Mouse (Mus musculus) midbrain, postnatal 0 days (tissue): ENCODE measurements at regions not wholly inside any gene's neighbourhood (a gene's known extent, or its start where the extent isn't known, plus 50 kb on each side); places are given as distances from the start of the nearest gene placed in this dataset.

Source experiments
- ATAC-seq: fragments of 200-750 bp; cut with Nextera tagmentation; 2 replicates; pipeline ENCODE4 v1.8.0; 2017; ENCODE audit warnings: moderate number of reproducible peaks, mild to moderate bottlenecking, moderate TSS enrichment, moderate library complexity; ENCODE audit not compliant: low FRiP score
- DNase-seq: peaks from one replicate; pipeline ENCODE4 v3.0.0-alpha.2; 2015; ENCODE audit warnings: low spot score
- H3K27ac ChIP-seq: fragments of 300-500 bp; sonication (generic); 2 replicates; pipeline ENCODE4 v1.5.1; 2014; ENCODE audit warnings: low read depth, mild to moderate bottlenecking, low read length, mixed read lengths
- H3K27me3 ChIP-seq: fragments of 300-500 bp; sonication (generic); 2 replicates; pipeline ENCODE4 v1.6.1; 2014; ENCODE audit warnings: low read length, control low read depth, mixed read lengths; ENCODE audit not compliant: insufficient read depth
- H3K36me3 ChIP-seq: fragments of 300-500 bp; sonication (generic); 2 replicates; pipeline ENCODE4 v1.6.1; 2014; ENCODE audit warnings: low read length, control low read depth, mixed read lengths; ENCODE audit not compliant: insufficient read depth
- H3K4me1 ChIP-seq: fragments of 300-500 bp; sonication (generic); 2 replicates; pipeline ENCODE4 v1.6.1; 2014; ENCODE audit warnings: mild to moderate bottlenecking, control low read depth, antibody characterized with exemption, low read length, mixed read lengths; ENCODE audit not compliant: insufficient read depth
- H3K4me2 ChIP-seq: fragments of 300-500 bp; sonication (generic); 2 replicates; pipeline ENCODE4 v1.6.1; 2014; ENCODE audit warnings: low read depth, mild to moderate bottlenecking, low read length, mixed read lengths; ENCODE audit not compliant: poor library complexity, severe bottlenecking
- H3K4me3 ChIP-seq: fragments of 300-500 bp; sonication (generic); 2 replicates; pipeline ENCODE4 v1.5.1; 2014; ENCODE audit warnings: low read depth, mild to moderate bottlenecking, low read length, moderate library complexity
- H3K9ac ChIP-seq: fragments of 300-500 bp; sonication (generic); replicated peaks from 2 replicates; pipeline ENCODE4 v1.6.1; 2014; ENCODE audit warnings: mild to moderate bottlenecking, low read length, moderate library complexity, mixed read lengths; ENCODE audit not compliant: poor library complexity, severe bottlenecking
- H3K9me3 ChIP-seq: fragments of 300-500 bp; sonication (generic); 2 replicates; pipeline ENCODE4 v1.6.1; 2016; ENCODE audit warnings: low read length, control low read depth
- CTCF ChIP-seq: IDR thresholded peaks from 2 replicates; pipeline ENCODE4 v1.5.1; 2016; ENCODE audit warnings: antibody characterized with exemption, mild to moderate bottlenecking
- WGBS: fragments of 180-500 bp; shearing (Covaris S2); extraction: QIAGEN DNeasy Blood & Tissue Kit; methylation state at CpG from one replicate; pipeline ENCODE4 v1.1.7; 2014; 5-methylcytosine and 5-hydroxymethylcytosine counted together

- TF ChIP-seq CTCF, result no peak
- no peaks in the 10 kb centered on the region for H3K9me3 ChIP-seq
- 76% methylated on average over 3 of the region's 3 CpGs for WGBS
- H3K4me1 ChIP-seq, result no peaks in the 10 kb centered on the region
- no peak overlapping the region for H3K27ac ChIP-seq
- no peaks in the 10 kb centered on the region for H3K27me3 ChIP-seq
- ATAC-seq (no peak), DNase-seq (no peak)
- no peak overlapping the region for H3K4me2 ChIP-seq
- no peak overlapping the region for H3K4me3 ChIP-seq
- H3K36me3 ChIP-seq, result no peaks in the 10 kb centered on the region
- H3K9ac ChIP-seq, result no peak overlapping the region
These were observed 333.0 kb downstream of the Mtx2 start for GRCm38 (mm10) chr2:75158581-75158980.

DNA sequence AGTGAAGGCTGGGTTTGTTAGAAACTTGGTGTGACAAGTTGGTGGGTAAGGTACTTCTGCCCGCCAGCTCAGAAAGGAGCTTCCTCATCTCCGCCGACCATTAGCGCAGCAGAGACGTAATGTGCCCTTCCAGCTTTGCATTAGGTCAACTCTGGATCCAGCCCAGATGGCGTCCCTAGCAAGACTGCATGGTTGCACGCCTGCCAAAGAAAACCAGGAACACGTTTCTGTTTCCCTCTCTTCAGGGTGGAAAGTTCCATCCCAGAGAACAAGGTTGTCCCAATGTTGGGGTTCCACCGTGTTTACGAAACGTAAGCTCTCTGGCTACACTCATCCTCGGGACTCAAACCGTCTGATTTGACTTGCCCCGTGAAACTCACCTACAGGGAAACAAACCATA lies 335.5 kb downstream of the Mtx2 start:
- Histone ChIP-seq H3K4me3 (no peak overlapping the region), H3K9ac (no peak overlapping the region), H3K27me3 (no peaks in the 10 kb centered on the region), H3K4me1 (no peaks in the 10 kb centered on the region), H3K4me2 (no peak overlapping the region), H3K9me3 (no peaks in the 10 kb centered on the region), H3K27ac (no peak overlapping the region), H3K36me3 (no peaks in the 10 kb centered on the region)
- no peak for ATAC-seq
- no peak for TF ChIP-seq CTCF
- no peak for DNase-seq
- WGBS, result 94% methylated on average over 14 of the region's 14 CpGs

- Histone ChIP-seq H3K4me3 (no peak overlapping the region), H3K9me3 (no peaks in the 10 kb centered on the region), H3K36me3 (no peaks in the 10 kb centered on the region), H3K4me2 (no peak overlapping the region), H3K27ac (no peak overlapping the region), H3K27me3 (no peaks in the 10 kb centered on the region), H3K9ac (no peak overlapping the region), H3K4me1 (no peaks in the 10 kb centered on the region)
- DNase-seq (no peak), ATAC-seq (no peak)
- 82% methylated on average over 4 of the region's 4 CpGs for WGBS
- TF ChIP-seq CTCF, result no peak
These were observed 339.4 kb downstream of the Mtx2 start for GRCm38 (mm10) chr2:75164987-75165386.

- Histone ChIP-seq H3K4me2 (no peak overlapping the region), H3K27ac (no peak overlapping the region), H3K27me3 (no peaks in the 10 kb centered on the region), H3K36me3 (no peaks in the 10 kb centered on the region), H3K4me1 (no peaks in the 10 kb centered on the region), H3K9ac (no peak overlapping the region), H3K4me3 (no peak overlapping the region), H3K9me3 (no peaks in the 10 kb centered on the region)
- ATAC-seq (no peak), DNase-seq (no peak)
- 63% methylated on average over 5 of the region's 5 CpGs for WGBS
- TF ChIP-seq CTCF, result no peak
These were observed 350.7 kb downstream of the Mtx2 start for GRCm38 (mm10) chr2:75176267-75176666.

DNA sequence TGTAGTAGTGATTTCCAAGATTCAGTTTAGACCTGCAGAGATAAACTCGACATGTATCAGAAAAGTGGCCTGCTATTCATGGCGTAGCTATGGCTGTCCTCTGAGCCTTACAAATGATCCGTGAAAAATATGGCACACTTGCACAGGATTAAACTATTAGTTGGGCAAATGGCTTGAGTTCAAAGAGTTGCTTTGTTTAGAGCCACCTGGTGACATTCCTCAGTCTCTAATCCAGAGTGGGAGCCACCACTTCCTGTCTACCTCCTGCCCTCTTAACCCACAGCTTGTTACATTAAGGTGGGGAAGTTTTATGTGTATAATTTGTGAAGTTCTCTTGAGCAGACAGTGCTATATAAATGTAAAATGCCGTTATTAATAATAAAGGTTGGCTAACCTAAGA lies 357.7 kb downstream of the Mtx2 start:
- Histone ChIP-seq H3K27ac (no peak overlapping the region), H3K9ac (no peak overlapping the region), H3K4me3 (no peak overlapping the region), H3K36me3 (no peaks in the 10 kb centered on the region), H3K4me2 (no peak overlapping the region), H3K27me3 (no peaks in the 10 kb centered on the region), H3K4me1 (no peaks in the 10 kb centered on the region), H3K9me3 (no peaks in the 10 kb centered on the region)
- TF ChIP-seq CTCF, result no peak
- ATAC-seq (no peak), DNase-seq (no peak)
- WGBS, result 37% methylated on average over 4 of the region's 4 CpGs

GRCm38 (mm10) chr2:75202587-75203220 lies 377.1 kb downstream of the Mtx2 start:
- no peak overlapping the region for H3K4me3 ChIP-seq
- H3K36me3 ChIP-seq, result no peaks in the 10 kb centered on the region
- no peaks in the 10 kb centered on the region for H3K9me3 ChIP-seq
- H3K9ac ChIP-seq, result no peak overlapping the region
- no peaks in the 10 kb centered on the region for H3K4me1 ChIP-seq
- H3K27ac ChIP-seq, result no peak overlapping the region
- no peak overlapping the region for H3K4me2 ChIP-seq
- DNase-seq (no peak), ATAC-seq (no peak)
- H3K27me3 ChIP-seq, result no peaks in the 10 kb centered on the region
- 55% methylated on average over 7 of the region's 7 CpGs for WGBS
- no peak for TF ChIP-seq CTCF
